Mouse (Mus musculus): Measurements from ENCODE around the gene Micall1. TPM values are rescaled to one million over a fixed set of nuclear protein-coding genes. Genes with fewer than 3 reads are reported as not detected.

Micall1 gene
- polyA plus RNA-seq, 1 experiment from 2014 or later, result 6.6 TPM

- WGBS, result 80% methylated on average over 10 of the region's 10 CpGs
- Histone ChIP-seq H3K27me3 (ENCODE audit: insufficient read depth, low read length) (no peaks in the 10 kb centered on the region), H3K4me1 (replicated peaks; ENCODE audit: insufficient read depth, low read length) (peaks cover 13% of the 10 kb centered on the region; the same call in 1 of the 2 replicates), H3K27ac (peak overlapping the region; percentile 50; the same call in 1 of the 2 replicates), H3K4me3 (replicated peaks; ENCODE audit: low read depth, low read length) (no peak overlapping the region), H3K9ac (ENCODE audit: low read depth, low read length) (no peak overlapping the region), H3K4me2 (ENCODE audit: low read length) (no peak overlapping the region), H3K36me3 (ENCODE audit: insufficient read depth, low read length) (peaks cover 60% of the 10 kb centered on the region), H3K9me3 (replicated peaks; ENCODE audit: low read length) (no peaks in the 10 kb centered on the region)
- no peak for ATAC-seq (replicated peaks; ENCODE audit: low FRiP score, low read depth)
- DNase-seq (ENCODE audit: low spot score), result no peak
- no peak for TF ChIP-seq CTCF (IDR thresholded peaks at IDR 0.05; ENCODE audit: low read depth)
These were observed 22.1 kb downstream of the Micall1 start for GRCm38 (mm10) chr15:79130782-79131181.

GRCm38 (mm10) chr15:79131442-79131841 lies 22.7 kb downstream of the Micall1 start:
- H3K36me3 ChIP-seq (ENCODE audit: insufficient read depth, low read length), result peaks cover 55% of the 10 kb centered on the region
- no peak overlapping the region for H3K9ac ChIP-seq (ENCODE audit: low read depth, low read length)
- no peak overlapping the region for H3K4me3 ChIP-seq (replicated peaks; ENCODE audit: low read depth, low read length)
- no peaks in the 10 kb centered on the region for H3K9me3 ChIP-seq (replicated peaks; ENCODE audit: low read length)
- H3K27me3 ChIP-seq (ENCODE audit: insufficient read depth, low read length), result no peaks in the 10 kb centered on the region
- peak overlapping the region; percentile 50; the same call in 1 of the 2 replicates for H3K27ac ChIP-seq
- WGBS, result 68% methylated on average over 7 of the region's 7 CpGs
- H3K4me2 ChIP-seq (ENCODE audit: low read length), result no peak overlapping the region
- ATAC-seq (replicated peaks; ENCODE audit: low FRiP score, low read depth), result no peak
- peaks cover 13% of the 10 kb centered on the region; the same call in 1 of the 2 replicates for H3K4me1 ChIP-seq (replicated peaks; ENCODE audit: insufficient read depth, low read length)
- no peak for DNase-seq (ENCODE audit: low spot score)
- TF ChIP-seq CTCF (IDR thresholded peaks at IDR 0.05; ENCODE audit: low read depth), result no peak

- no peak for ATAC-seq (replicated peaks; ENCODE audit: low FRiP score, low read depth)
- Histone ChIP-seq H3K27me3 (ENCODE audit: insufficient read depth, low read length) (no peaks in the 10 kb centered on the region), H3K36me3 (ENCODE audit: insufficient read depth, low read length) (peaks cover 40% of the 10 kb centered on the region), H3K4me1 (replicated peaks; ENCODE audit: insufficient read depth, low read length) (peaks cover 13% of the 10 kb centered on the region; the same call in 1 of the 2 replicates), H3K4me3 (replicated peaks; ENCODE audit: low read depth, low read length) (no peak overlapping the region), H3K27ac (no peak overlapping the region; the same call in 1 of the 2 replicates), H3K9me3 (replicated peaks; ENCODE audit: low read length) (no peaks in the 10 kb centered on the region), H3K9ac (ENCODE audit: low read depth, low read length) (no peak overlapping the region), H3K4me2 (ENCODE audit: low read length) (no peak overlapping the region)
- no peak for DNase-seq (ENCODE audit: low spot score)
- no peak for TF ChIP-seq CTCF (IDR thresholded peaks at IDR 0.05; ENCODE audit: low read depth)
- 61% methylated on average over 6 of the region's 6 CpGs for WGBS
These were observed 24.5 kb downstream of the Micall1 start for GRCm38 (mm10) chr15:79133191-79133661.

- no peak for TF ChIP-seq CTCF (IDR thresholded peaks at IDR 0.05; ENCODE audit: low read depth)
- H3K27ac ChIP-seq, result peak overlapping the region; percentile 42; the same call in 1 of the 2 replicates
- H3K4me1 ChIP-seq (replicated peaks; ENCODE audit: insufficient read depth, low read length), result peaks cover 13% of the 10 kb centered on the region; the same call in 1 of the 2 replicates
- no peaks in the 10 kb centered on the region for H3K9me3 ChIP-seq (replicated peaks; ENCODE audit: low read length)
- peaks cover 36% of the 10 kb centered on the region; the same call in 1 of the 2 replicates for H3K36me3 ChIP-seq (ENCODE audit: insufficient read depth, low read length)
- no peaks in the 10 kb centered on the region for H3K27me3 ChIP-seq (ENCODE audit: insufficient read depth, low read length)
- no peak overlapping the region for H3K4me2 ChIP-seq (ENCODE audit: low read length)
- no peak overlapping the region for H3K9ac ChIP-seq (ENCODE audit: low read depth, low read length)
- 83% methylated on average over 9 of the region's 9 CpGs for whole genome bisulfite sequencing
- H3K4me3 ChIP-seq (replicated peaks; ENCODE audit: low read depth, low read length), result no peak overlapping the region
- ATAC-seq (replicated peaks; ENCODE audit: low FRiP score, low read depth), result no peak
- DNase-seq (ENCODE audit: low spot score), result no peak
These were observed 26.0 kb downstream of the Micall1 start for GRCm38 (mm10) chr15:79134496-79135270.

GRCm38 (mm10) chr15:79135332-79135731 lies 26.6 kb downstream of the Micall1 start:
- 67% methylated on average over 9 of the region's 9 CpGs for WGBS
- H3K27ac ChIP-seq, result peak overlapping the region; percentile 42; the same call in 1 of the 2 replicates
- no peak for ATAC-seq (replicated peaks; ENCODE audit: low FRiP score, low read depth)

GRCm38 (mm10) chr15:79135783-79136575 lies 27.3 kb downstream of the Micall1 start:
- Histone ChIP-seq H3K9me3 (replicated peaks; ENCODE audit: low read length) (no peaks in the 10 kb centered on the region), H3K27ac (peak overlapping the region; percentile 42; the same call in 1 of the 2 replicates), H3K4me3 (replicated peaks; ENCODE audit: low read depth, low read length) (no peak overlapping the region), H3K4me1 (replicated peaks; ENCODE audit: insufficient read depth, low read length) (peaks cover 15% of the 10 kb centered on the region; the same call in 1 of the 2 replicates), H3K36me3 (ENCODE audit: insufficient read depth, low read length) (peaks cover 23% of the 10 kb centered on the region; the same call in 1 of the 2 replicates), H3K4me2 (ENCODE audit: low read length) (no peak overlapping the region), H3K9ac (ENCODE audit: low read depth, low read length) (no peak overlapping the region), H3K27me3 (ENCODE audit: insufficient read depth, low read length) (no peaks in the 10 kb centered on the region)
- TF ChIP-seq CTCF (IDR thresholded peaks at IDR 0.05; ENCODE audit: low read depth), result no peak
- DNase-seq (ENCODE audit: low spot score) (peak; percentile 44), ATAC-seq (replicated peaks; ENCODE audit: low FRiP score, low read depth) (no peak; the same call in 1 of the 2 replicates)
- WGBS, result 42% methylated on average over 11 of the region's 11 CpGs

More at GRCm38 (mm10) chr15:79135332-79135731, 26.6 kb downstream of the Micall1 start:
- Histone ChIP-seq H3K4me3 (replicated peaks; ENCODE audit: low read depth, low read length) (no peak overlapping the region), H3K9ac (ENCODE audit: low read depth, low read length) (no peak overlapping the region), H3K36me3 (ENCODE audit: insufficient read depth, low read length) (peaks cover 29% of the 10 kb centered on the region; the same call in 1 of the 2 replicates), H3K4me1 (replicated peaks; ENCODE audit: insufficient read depth, low read length) (peaks cover 13% of the 10 kb centered on the region; the same call in 1 of the 2 replicates), H3K27me3 (ENCODE audit: insufficient read depth, low read length) (no peaks in the 10 kb centered on the region), H3K9me3 (replicated peaks; ENCODE audit: low read length) (no peaks in the 10 kb centered on the region), H3K4me2 (ENCODE audit: low read length) (no peak overlapping the region)
- no peak for DNase-seq (ENCODE audit: low spot score)
- TF ChIP-seq CTCF (IDR thresholded peaks at IDR 0.05; ENCODE audit: low read depth), result no peak

Data from kidney, postnatal 0 days (tissue).